Mouse (Mus musculus) myocyte (in vitro differentiated cells): ENCODE data around the gene Qprt.

Source experiments
- E2F4 ChIP-seq: IDR thresholded peaks from one replicate; pipeline ENCODE4 v1.6.1; 2011; ENCODE audit warnings: mild to moderate bottlenecking, control low read depth, moderate library complexity; ENCODE audit not compliant: insufficient read depth
- MAX ChIP-seq: IDR thresholded peaks from one replicate; pipeline ENCODE4 v1.6.1; 2011; ENCODE audit warnings: low read depth, mild to moderate bottlenecking, control low read depth
- MYOD1 ChIP-seq, 3 experiments: IDR thresholded peaks; one replicate each; pipeline ENCODE4 v1.6.1; 2011; ENCODE audit warnings: control low read depth in 2 of 3, low read depth in 2 of 3, mild to moderate bottlenecking in 2 of 3, moderate library complexity in 1 of 3; ENCODE audit not compliant: insufficient read length in 2 of 3, control insufficient read depth in 1 of 3
- MYOG ChIP-seq, 3 experiments: IDR thresholded peaks; one replicate each; pipeline ENCODE4 v1.6.1; 2011; ENCODE audit warnings: control low read depth in 2 of 3, low read depth in 2 of 3, mild to moderate bottlenecking in 2 of 3; ENCODE audit not compliant: insufficient read length in 2 of 3, control insufficient read depth in 1 of 3, insufficient read depth in 1 of 3
- POLR2A ChIP-seq: IDR thresholded peaks from one replicate; pipeline ENCODE4 v1.6.1; 2011; ENCODE audit warnings: low read depth, mild to moderate bottlenecking, control low read depth, moderate library complexity; ENCODE audit not compliant: insufficient read length
- POLR2AphosphoS2 ChIP-seq: IDR thresholded peaks from one replicate; pipeline ENCODE4 v1.6.1; 2011; ENCODE audit warnings: low read depth, control low read depth; ENCODE audit not compliant: insufficient read length
- USF1 ChIP-seq: IDR thresholded peaks from one replicate; pipeline ENCODE4 v1.6.1; 2011; ENCODE audit warnings: low read depth, mild to moderate bottlenecking, control low read depth, moderate library complexity

- TF ChIP-seq E2F4, result no peak
- TF ChIP-seq POLR2A, result no peak
- no peak for TF ChIP-seq MYOD1 (IDR thresholded peaks at IDR 0.05; ENCODE audit: control insufficient read depth in 1 of 3, insufficient read length in 2 of 3, low read depth in 2 of 3)
- no peak for TF ChIP-seq POLR2AphosphoS2
- no peak for TF ChIP-seq USF1
- no peak for TF ChIP-seq MYOG (IDR thresholded peaks at IDR 0.05; ENCODE audit: control insufficient read depth in 1 of 3, insufficient read depth in 1 of 3, insufficient read length in 2 of 3, low read depth in 2 of 3)
- no peak for TF ChIP-seq MAX
Observed at GRCm38 (mm10) chr7:127118671-127119445, 3.2 kb downstream of the Qprt start.
